Mouse (Mus musculus) ovary, adult 18-20 months (tissue): ENCODE data around the gene Sh3pxd2a.

ENCODE experiments used
- DNase-seq: peaks from one replicate; pipeline ENCODE4 v3.0.0; 2022; ENCODE audit warnings: low spot score, mixed read lengths

Gene Sh3pxd2a

GRCm38 (mm10) chr19:47339165-47339564 lies 125.0 kb downstream of the Sh3pxd2a start:
- no peak for DNase-seq

- DNase-seq, result no peak
Measured at GRCm38 (mm10) chr19:47338396-47339164, 125.6 kb downstream of the Sh3pxd2a start.

GRCm38 (mm10) chr19:47337743-47338142 lies 126.5 kb downstream of the Sh3pxd2a start:
- DNase-seq, result peak; percentile 75

- DNase-seq, result no peak
Measured at GRCm38 (mm10) chr19:47337191-47337590, 127.0 kb downstream of the Sh3pxd2a start.

- no peak for DNase-seq
Measured at GRCm38 (mm10) chr19:47335262-47335661, 128.9 kb downstream of the Sh3pxd2a start.

GRCm38 (mm10) chr19:47334713-47335112 lies 129.5 kb downstream of the Sh3pxd2a start:
- DNase-seq, result no peak

- DNase-seq, result no peak
Measured at GRCm38 (mm10) chr19:47330743-47331227, 133.4 kb downstream of the Sh3pxd2a start.

- no peak for DNase-seq
Measured at GRCm38 (mm10) chr19:47329102-47329501, 135.1 kb downstream of the Sh3pxd2a start.

- DNase-seq, result no peak
Measured at GRCm38 (mm10) chr19:47327896-47328882, 136.0 kb downstream of the Sh3pxd2a start.

GRCm38 (mm10) chr19:47325881-47326280 lies 138.3 kb downstream of the Sh3pxd2a start:
- no peak for DNase-seq

- no peak for DNase-seq
Measured at GRCm38 (mm10) chr19:47323096-47323849, 140.9 kb downstream of the Sh3pxd2a start.

- peak; percentile 56 for DNase-seq
Measured at GRCm38 (mm10) chr19:47320331-47320668, 143.9 kb downstream of the Sh3pxd2a start.

- DNase-seq, result no peak
Measured at GRCm38 (mm10) chr19:47319521-47320330, 144.5 kb downstream of the Sh3pxd2a start.

- DNase-seq, result no peak
Measured at GRCm38 (mm10) chr19:47319061-47319460, 145.1 kb downstream of the Sh3pxd2a start.

GRCm38 (mm10) chr19:47317063-47317938 lies 146.9 kb downstream of the Sh3pxd2a start:
- DNase-seq, result no peak

- no peak for DNase-seq
Measured at GRCm38 (mm10) chr19:47316288-47317062, 147.7 kb downstream of the Sh3pxd2a start.

- no peak for DNase-seq
Measured at GRCm38 (mm10) chr19:47315917-47316265, 148.3 kb downstream of the Sh3pxd2a start.

GRCm38 (mm10) chr19:47315091-47315916 lies 148.9 kb downstream of the Sh3pxd2a start:
- no peak for DNase-seq
